18 mouse cellular contexts compared by ENCODE assay signal in the genomic region with DNA sequence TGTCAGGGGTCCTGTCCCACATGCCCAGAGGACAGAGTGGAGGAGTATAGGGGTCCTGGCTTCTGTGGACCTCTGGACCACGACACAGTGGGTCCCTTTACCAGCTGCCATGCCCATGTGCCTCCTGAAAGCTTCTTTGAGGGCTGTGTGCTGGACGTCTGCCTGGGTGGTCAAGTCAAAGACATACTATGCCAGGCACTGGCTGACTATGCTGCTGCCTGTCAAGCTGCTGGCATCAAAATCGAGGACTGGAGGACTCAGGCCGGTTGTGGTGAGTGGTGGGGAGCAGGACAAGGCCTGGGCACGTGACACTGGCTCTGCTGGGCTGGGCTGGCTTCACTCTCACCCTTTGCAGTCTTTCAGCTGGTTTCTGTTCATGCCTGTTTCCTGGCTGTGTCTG. TPM values are rescaled to one million over a fixed set of nuclear protein-coding genes. Genes with fewer than 3 reads are reported as not detected.
"Had no signal": no experiment of that assay in that cellular context is flagged by ENCODE, and none has a peak within 500 bp of the region (broad histone marks: within the 10 kb centered on the region; RNA-seq: fewer than 3 reads in every experiment).

No protein-coding gene starts in this region.

RNA-seq across cellular contexts. Expression of gene 9530053A07Rik, which starts 24.3 kb away (rescaled TPM):
- total RNA-seq: left cerebral cortex, postnatal 10 days; left cerebral cortex, postnatal 14 days; liver, adult 2 months; megakaryocyte progenitor cell, adult 5-6 weeks; megakaryocyte, adult 5-6 weeks; megakaryocyte-erythroid progenitor cell, adult 5-6 weeks; monocyte, adult 5-6 weeks had no signal
- polyA plus RNA-seq: limb, embryonic 14.5 days; limb, embryonic 15.5 days; liver, adult 2 months; liver, embryonic 11.5 days; liver, embryonic 13.5 days; liver, embryonic 14.5 days; liver, embryonic 15.5 days; liver, embryonic 16.5 days; liver, postnatal 0 days; lung, embryonic 14.5 days; lung, embryonic 16.5 days; macrophage had no signal
